Mouse (Mus musculus) stomach, postnatal 0 days (tissue): ENCODE measurements at regions not wholly inside any gene's neighbourhood (a gene's known extent, or its start where the extent isn't known, plus 50 kb on each side); places are given as distances from the start of the nearest gene placed in this dataset.

Source experiments
- CTCF ChIP-seq: IDR thresholded peaks from 2 replicates; pipeline ENCODE4 v1.5.1; 2016; ENCODE audit warnings: antibody characterized with exemption, low read depth, mild to moderate bottlenecking, moderate library complexity
- EP300 ChIP-seq: optimal IDR thresholded peaks from 2 replicates; pipeline ENCODE3; 2016; ENCODE audit warnings: antibody characterized with exemption

GRCm38 (mm10) chr1:194437301-194437700, 180.7 kb upstream of the Plxna2 start:
- TF ChIP-seq CTCF (no peak), EP300 (no peak)
